Mouse (Mus musculus) right cerebral cortex, postnatal 14 days (tissue): Measurements from ENCODE around the gene C1qtnf2.

Source experiments
- DNase-seq: peaks from one replicate; pipeline ENCODE4 v3.0.0; 2022

Gene C1qtnf2

DNA sequence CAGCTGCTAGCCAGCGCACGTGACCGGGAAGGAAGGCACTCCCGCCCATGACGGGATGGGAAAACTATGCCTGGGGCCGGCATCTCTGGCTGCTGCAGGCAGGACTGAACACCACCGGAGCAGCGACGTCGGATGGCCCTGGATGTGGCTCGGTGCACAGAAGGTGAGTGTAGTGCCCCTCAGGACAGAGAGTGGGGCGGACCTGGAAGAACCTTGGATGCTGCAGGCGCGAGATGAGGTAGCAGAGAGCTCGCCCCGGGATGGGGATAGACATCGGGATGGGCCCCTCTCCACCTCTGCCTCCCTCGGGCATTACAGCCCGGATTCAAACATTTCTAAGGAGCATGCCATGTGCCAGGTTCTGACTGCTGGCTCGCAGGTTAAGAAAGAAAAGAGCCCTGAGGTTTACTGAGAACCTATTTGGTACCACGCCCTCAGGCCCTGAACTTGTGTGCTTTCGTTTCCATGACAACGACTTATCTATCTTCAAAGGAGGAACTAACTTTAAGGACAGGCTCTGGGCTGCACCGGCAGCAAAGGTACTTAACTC lies at the start of gene C1qtnf2:
TSS of gene C1qtnf2 (plus strand) at position 52 of the 550 bp plus-strand sequence.
- DNase-seq, result peak; percentile 34

DNA sequence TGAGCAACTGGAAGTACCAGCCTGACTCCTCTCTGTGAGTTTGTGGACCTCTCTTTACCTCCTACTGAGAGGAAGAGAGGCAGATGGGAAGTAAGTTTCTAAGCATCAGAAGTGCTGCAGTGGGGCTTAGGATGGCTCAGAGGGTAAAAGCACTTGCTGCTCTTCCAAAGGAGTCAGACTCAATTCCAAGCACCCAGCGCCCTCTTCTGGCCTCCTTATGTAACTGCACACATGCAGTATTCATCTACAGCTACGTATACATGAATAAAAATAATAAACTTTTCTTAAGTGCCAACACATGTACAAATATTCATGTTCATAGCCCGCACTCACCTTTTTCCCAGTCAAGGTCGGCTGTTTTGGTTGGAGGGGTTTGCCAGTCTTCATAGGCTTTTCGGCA lies 49.7 kb upstream of the C1qtnf2 start:
- DNase-seq, result no peak

DNA sequence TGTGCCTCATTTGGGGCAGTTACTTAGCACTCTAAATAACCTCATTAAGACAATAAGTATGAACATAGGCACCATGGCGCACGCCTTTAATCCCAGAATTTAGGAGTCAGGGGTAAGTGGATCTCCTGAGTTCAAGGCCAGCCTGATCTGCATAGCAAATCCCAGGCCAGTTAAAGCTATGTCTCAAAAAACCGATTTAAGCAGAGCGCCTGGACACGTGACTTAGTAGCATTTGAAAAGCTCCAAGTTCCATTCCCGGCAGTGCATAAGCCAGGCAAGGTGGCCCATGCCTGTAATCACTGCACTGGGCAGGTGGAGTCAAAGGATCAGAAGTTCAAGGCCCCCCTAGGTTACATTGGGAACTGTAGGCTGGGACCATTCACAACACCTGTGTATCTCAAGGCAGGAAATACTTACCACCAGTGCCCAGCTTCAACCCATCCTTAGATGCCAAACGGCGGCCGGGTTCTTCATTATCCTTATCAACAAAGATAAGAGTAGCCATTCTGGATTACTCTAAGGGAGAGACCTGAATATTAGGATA lies 48.8 kb upstream of the C1qtnf2 start:
- no peak for DNase-seq

DNA sequence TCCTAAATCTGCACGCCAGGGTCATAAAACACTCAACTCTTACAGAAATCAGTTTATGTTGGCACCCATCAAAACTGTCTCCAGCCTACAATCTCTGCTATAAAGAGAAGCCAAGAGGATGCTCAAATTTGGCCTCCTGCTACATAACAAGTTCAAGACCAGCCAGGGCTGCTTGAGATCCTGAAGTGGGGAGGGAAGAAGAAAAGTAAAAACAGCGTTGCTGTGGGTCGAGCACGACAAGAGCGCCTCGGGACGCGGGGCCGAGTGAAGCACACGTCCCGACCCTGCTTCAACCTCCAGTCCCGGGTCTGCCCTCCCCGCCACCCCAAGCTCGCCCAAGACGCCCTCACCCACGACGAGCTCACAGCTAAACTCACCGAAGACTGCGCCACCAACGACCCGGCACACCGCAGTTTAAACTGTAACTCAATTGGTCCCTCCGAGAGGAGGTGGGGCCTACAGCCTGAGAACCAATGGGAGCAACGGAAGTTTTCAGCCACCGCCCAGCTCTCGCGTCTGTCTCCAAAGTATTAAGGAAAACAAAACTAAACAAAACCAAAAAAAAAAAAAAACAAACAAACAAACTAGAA lies 48.2 kb upstream of the C1qtnf2 start, which contains the start of gene Pttg1:
TSS of gene Pttg1 (minus strand) at position 428 of the 590 bp plus-strand sequence.
- peak; percentile 63 for DNase-seq

DNA sequence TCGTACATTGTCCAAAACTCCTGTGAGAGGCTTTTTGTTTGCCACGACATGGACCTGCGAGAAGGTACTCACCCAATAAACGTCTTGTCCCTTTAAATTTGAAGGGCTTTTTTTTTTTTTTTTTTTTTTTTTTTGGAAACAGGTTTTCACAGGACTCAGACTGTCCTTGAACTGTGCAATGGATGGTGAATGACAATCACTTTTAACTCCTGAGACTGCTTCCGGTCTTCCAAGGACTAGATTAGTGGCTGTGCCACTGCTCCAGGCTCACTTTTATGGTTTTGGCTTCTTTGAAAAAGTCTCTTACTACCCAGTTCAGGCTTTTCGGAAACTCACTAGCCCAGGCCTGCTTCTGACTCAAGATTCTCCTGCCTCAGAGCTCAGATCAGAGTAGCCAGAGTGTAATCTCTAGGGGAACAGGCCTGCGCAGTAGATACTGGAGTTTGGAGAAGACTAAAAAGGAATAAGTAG lies 47.6 kb upstream of the C1qtnf2 start:
- DNase-seq, result no peak

DNA sequence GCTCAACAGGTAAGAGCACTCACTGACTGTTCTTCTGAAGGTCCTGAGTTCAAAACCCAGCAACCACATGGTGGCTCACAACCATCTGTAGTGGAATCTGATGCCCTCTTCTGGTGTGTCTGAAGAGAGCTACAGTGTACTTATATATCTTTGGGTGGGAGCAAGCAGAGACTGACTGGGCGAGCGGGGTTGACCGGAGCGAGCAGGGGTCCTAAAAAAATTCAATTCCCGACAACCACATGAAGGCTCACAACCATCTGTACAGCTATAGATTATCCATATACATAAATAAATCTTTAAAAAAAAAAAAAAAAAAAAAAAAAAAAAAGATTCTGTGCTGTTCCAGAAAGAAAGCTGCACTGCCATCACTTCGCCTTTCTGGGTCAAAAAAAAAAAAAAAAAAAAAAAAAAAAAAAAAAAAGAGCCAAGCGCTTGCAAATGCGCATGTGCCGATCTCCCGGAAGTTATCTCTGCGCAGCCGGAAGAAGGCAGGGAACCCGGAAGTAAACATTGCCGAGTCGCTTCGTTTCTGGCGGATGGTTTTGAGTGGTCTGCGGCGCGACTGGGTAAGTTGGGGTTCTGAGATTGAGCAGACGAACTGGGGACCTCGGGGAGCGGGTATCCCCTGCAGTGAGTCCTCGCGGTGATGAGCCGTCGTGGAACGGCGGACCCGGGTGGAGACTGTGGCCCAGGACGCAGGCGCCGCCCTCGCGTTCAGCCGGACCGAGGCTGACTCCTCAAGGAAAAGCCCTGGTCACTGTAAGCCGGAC lies 40.6 kb upstream of the C1qtnf2 start, which contains the start of gene Slu7:
TSS of gene Slu7 (plus strand) at position 491 of the 770 bp plus-strand sequence.
- DNase-seq, result peak; percentile 73

DNA sequence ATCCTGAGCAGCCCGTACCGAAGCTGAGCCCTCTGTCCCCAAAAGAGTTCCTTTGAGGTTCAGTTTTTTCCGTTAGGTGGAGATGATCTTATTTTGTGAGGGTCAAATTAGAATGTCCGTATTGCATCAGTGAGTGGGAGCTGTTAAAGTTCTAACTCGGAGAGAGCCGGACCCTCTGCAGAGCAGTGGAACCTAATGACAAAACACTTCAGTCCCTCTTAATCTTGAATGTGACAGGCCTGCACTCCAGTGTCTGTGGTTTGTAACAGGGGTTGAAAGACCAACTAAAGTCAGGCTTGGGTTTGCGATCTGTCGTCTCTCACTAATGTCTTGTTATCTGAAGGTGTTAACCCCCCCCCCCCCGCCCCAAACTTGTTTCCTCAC lies 40.1 kb upstream of the C1qtnf2 start:
- DNase-seq, result no peak

DNA sequence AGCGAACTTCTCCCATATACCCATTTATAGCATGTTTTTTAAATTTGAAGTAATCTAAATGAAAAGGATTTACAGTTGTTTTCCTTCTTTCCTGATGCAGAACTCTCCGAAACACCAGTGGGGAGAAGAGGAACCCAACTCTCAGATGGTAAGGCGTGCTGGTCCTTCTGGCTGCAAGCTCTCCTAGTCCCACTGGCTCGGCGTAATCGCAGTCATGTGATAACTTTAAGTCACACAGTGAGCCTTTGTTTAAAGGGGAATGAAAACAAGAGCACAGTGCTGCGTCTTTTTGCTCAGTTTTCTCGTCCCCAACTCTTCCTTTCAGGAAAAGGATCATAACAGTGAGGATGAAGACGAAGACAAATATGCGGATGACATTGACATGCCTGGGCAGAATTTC lies 33.0 kb upstream of the C1qtnf2 start:
- DNase-seq, result no peak

DNA sequence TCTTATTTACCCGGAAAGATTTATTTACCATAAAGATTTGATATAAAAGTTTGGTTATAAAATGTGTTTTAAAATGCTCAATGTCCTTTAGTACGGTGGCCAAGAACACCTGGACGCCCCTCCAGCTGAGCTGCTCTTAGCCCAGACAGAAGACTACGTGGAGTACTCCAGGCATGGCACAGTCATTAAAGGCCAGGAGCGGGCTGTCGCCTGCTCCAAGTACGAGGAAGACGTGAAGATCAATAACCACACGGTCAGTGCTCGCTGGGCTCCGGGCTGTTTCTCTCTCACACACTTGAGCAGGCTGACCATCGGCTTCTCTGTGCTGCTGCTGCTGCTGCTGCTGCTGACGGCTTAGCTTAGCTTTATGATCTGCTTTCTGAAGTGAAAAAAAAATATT lies 30.9 kb upstream of the C1qtnf2 start:
- DNase-seq, result no peak

DNA sequence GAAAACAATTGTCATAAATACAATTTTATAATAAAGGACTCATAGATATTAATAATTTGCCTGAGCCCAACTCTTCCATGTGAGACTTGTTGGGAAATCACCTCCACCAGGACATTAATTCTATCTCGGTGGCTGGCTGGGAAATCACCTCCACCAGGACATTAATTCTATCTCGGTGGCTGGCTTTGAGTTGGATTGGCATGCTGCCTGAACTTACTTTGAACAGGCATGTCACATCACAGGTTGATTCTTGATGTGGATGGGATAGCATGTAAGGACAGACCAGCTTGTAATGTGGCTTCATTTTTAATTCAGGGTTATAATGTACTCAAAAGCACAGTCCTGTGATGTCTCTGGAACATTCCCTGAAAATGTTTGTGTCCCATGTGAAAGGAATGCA lies 24.2 kb upstream of the C1qtnf2 start:
- no peak for DNase-seq

DNA sequence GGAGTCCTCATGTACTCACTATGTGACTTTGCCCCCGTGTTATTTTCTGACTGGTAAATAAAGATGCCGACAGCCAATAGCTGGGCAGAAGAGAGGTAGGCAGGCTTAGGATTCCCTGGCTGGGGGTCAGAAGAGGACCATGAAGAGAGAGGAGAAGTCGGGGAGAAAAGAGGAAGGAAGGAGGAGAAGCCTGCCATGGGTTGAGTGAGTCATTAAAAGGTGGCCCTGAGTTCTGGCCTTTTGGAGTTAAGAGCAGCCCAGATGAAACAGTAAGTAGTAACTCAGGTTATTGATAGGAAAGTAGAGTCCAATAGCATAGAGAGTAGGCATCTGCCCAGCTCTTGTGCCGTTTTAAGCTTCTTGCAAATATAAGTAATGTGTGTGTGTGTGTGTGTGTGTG lies 22.8 kb upstream of the C1qtnf2 start:
- no peak for DNase-seq

DNA sequence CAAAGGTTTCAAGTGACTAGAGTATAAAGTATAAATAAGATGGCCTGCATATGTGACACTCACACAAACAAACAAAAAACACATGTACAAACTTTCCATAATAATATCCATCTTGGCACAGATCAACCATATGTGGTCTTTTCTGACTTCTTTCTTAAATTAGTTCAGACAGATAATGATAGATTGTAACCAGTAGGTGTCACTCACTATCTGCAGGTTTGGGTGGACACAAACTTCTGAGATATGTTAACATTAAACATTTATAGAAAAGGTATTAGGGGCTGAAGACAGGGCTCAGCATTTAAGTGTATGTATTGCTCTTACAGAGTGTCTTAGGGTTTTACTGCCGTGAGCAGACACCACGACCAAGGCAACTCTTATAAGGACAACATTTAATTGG lies 21.8 kb upstream of the C1qtnf2 start:
- no peak for DNase-seq

DNA sequence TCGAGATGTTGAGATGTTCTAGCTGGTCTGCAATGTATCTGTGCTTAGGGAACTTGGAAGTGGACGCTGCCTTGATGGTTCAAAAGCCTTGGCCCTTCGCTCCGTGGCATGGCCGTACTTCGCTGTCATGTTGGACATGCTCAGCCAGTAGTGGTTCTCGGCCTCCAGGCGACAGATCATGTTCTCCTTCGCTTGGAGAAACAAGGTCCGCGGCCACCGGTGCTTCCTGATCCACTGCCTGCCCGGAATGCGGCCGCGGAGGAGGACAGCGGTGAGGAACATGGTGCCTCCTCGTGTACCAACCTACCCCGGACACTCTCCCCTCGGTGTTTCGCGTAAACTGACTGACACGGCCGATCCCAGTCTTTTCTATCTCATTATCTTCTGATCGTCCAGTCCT lies 10.9 kb upstream of the C1qtnf2 start:
- no peak for DNase-seq

DNA sequence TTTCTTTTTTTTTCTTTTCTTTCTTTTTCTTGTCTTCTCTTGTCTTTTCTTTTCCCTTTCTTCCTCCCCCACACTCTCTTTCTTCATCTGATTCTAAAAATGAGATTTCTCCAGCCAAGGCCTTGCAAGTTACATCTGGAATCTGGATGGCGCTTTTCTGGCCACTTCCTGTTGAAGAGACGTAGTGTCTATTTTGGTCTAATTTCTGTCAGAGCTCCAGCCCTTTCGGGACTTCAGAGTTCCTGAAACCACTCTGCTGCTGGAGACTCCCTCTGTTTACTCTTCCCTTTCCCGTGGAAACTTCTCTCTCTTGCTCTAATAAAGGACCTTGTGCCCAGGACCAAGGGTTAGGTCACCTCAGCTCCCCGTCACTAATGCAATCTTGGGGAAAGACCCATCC lies 4.0 kb upstream of the C1qtnf2 start:
- no peak for DNase-seq

DNA sequence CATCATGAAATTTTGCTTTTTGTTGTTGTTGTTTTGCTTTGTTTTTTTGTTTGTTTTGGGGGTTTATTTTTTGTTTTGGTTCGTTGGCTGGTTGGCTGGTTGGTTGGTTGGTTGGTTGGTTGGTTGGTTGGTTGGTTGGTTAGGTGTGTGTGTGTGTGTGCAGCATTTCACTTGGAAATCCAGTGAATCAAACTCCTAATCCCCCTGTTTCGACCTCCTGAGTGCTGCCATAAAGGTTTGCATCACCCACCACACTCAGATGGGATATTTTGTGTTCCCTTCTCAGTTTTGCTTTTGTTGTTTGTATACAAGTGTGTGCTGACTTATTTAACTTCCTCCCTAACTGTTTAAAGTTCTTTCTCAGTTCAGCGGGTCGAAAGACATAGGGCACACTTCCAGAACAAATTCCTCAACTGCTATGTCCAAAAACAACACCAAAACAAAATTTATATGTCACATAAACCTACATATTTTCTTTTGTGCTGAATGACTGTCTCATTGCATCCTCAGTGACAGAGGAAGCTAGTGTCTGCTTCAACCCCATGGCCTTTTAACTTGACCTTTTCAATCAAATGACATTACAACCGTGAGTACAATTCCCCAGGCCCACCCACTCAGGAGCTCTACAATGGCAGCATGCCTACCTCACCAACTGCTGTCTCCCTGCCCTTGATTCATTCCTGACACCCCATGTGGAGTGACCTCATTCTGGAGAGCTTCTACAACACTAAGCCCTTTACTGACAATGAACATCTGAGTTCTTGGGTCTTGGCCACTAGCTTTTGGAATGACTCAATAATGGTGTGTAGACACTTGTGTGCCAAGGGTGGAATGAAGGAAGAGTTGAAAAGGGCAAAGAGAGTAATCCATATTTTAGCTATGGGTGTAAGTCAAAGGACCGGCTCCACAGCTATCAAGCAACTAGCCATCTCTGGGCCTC lies 2.9 kb upstream of the C1qtnf2 start:
- no peak for DNase-seq

DNA sequence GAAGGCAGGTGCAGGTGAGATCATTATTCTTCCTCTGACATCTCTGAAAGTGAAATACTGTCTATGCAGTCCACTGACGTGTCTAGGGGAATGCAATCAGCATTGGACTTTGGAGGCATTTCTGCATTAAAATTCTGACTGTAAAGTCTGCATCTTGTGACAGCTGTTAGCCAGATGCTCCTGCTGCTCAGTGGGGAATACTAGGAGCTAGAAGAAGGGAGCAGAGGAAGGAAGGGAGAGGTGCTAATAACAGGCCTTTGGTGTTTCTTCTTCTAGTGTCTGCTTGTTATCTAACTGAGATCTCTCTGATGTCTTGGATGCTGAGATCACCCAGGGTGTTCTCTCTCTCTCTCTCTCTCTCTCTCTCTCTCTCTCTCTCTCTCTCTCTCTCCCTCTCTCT lies 961 bp upstream of the C1qtnf2 start:
- no peak for DNase-seq

DNA sequence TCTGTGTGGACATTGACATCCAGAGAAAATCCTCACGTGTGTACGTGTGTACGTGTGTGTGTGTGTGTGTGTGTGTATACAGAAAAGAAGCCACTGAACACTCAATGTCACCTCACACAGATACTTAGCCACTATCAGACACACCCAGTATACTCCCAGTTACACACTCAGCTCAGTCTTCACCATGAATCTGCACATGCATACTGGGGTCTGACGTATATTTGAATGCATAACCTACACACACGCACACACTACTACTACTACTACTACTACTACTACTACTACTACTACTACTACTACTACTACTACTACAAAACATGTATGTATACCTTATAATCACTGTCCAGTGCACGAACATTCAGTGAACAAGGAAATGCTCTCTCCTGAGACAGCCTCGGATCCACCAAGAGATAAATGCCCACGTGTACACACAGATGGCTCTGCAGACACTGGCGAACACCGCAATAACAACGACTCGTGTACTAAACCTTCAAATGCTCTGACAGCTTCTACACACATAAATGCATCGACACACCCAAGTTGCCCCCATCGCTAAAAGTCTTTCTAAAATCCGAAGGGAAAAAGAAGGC lies 346 bp upstream of the C1qtnf2 start:
- DNase-seq, result no peak

DNA sequence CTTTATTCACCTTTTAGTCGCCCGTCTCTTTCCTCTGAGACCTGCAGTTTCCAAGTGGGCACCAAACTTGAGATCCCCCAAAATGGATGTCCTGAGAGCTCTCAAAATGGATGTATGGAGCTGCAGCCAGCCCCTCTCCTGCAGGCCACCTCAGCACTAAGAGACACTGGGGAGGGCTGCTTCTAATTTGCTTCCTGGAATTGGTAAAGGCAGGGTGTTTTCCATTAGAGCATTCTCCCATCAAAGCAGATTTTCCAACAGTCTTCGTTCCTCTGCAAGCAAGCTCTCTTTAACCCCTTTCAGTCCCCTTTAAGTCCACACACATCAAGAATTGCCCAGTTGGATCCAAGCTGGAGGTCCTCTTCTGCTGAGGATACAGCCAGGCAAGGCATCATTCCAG lies 5.3 kb downstream of the C1qtnf2 start:
- DNase-seq, result no peak

DNA sequence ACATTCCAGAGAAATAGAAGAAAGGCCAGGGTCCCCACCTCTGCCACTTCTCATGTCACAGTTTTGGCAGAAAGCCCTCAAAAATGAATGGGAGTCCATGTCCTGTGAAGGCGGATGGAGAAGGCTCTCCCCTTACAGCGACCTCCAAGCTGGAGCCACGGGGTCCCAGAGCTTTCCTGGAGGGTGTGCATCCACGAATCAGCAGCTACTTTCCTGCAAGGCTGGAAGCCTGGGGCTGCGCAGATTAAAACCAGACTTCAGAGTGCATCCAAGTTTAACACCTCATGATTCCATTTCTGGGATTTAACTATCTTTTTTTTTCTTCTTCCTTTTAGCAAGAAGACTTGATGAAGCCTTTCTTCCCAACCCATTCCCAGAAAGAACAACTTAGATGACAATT lies 6.5 kb downstream of the C1qtnf2 start:
- no peak for DNase-seq

DNA sequence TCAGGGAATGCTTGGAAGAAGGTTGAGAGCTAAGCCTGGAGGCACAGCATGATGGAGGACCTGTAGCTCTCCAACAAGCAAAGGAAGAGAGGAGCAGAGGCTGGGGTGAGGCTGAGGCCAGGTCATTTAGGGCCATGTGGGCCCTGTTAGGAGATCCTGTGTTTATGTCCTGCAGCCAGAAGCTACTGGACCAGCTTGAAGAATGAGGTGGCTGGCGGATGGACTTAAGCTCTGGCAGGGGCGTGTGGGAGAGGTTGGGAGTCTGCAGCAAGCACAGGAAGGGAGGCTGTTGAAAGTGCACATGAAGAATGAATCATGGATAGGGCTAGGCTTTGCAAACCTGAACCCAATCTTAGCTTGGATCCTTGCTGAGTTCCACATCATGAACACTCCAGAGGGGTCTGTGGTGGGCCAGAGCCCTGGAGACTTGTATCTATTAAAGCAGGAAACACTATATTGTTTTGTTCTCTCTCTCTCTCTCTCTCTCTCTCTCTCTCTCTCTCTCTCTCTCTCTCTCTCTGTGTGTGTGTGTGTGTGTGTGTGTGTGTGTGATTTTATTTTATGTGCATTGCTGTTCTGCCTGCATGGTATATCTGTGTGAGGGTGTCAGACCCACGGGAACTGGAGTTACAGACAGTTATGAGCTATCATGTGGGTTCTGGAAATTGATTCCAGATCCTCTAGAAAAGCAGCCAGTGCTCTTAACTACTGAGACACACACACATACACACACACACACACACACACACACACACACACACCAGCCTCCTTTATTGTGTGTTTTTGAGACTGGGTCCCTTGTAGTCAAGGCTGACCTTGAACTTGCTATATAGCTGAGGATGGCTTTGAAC lies 7.8 kb downstream of the C1qtnf2 start:
- no peak for DNase-seq

DNA sequence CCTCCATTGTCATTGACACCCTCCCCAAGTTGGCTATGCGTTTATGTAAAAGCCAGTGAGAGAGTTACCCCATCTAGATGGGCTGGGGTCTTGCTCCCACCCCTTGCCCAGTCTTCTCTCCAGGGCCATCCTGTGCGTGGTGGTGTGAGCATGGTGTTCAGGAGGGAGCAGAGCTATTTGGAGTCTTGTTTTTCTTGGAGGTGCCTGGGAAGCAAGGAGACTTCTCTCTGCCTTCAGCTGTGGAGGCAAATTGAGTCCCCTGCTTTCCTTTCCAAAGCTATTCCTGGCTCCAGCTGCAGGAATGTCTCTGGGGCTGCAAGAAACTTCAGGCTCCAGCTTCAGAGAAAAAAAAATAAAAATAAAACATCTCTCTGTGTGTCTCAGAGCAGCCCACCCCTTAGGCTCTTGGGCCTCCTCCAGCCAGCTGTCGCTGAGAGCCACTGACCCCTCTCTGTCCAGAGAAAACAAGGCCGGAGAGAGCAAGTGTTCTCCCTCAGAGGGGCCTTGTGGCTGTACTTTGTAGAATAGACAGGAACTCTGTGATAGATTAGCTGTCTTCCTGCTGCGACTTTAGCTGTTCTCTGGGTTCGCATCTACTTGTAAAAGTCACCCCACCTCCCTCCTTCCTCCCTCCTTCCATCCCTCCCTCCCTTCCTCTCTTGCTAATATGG lies 9.2 kb downstream of the C1qtnf2 start:
- DNase-seq, result no peak
